Mouse (Mus musculus): ENCODE measurements around the gene Phb2. TPM values are rescaled to one million over a fixed set of nuclear protein-coding genes. Genes with fewer than 3 reads are reported as not detected.

The Phb2 gene
- polyA plus RNA-seq, 1 experiment = 193 TPM

GRCm38 (mm10) chr6:124750405-124750804, 38.3 kb downstream of the Phb2 start:
- Histone ChIP-seq H3K36me3 (ENCODE audit: control insufficient read depth, insufficient read depth, low read length) (0 out of 2 replicates have a peak, but pooled peaks cover 1% of the 10 kb centered on the region), H3K27me3 (replicated peaks; ENCODE audit: control insufficient read depth, insufficient read depth, low read length) (no peaks in the 10 kb centered on the region), H3K4me1 (ENCODE audit: control insufficient read depth, insufficient read depth, low read length) (peaks cover 13% of the 10 kb centered on the region), H3K4me3 (ENCODE audit: insufficient read depth, low read depth, low read length) (no peak overlapping the region), H3K27ac (ENCODE audit: insufficient read depth, low read depth, low read length) (no peak overlapping the region)
- TF ChIP-seq POLR2A (IDR thresholded peaks at IDR 0.05; ENCODE audit: low read depth, low read length) = no peak
- TF ChIP-seq CTCF (conservative IDR thresholded peaks at IDR 0.05; ENCODE audit: insufficient read depth, insufficient read length, low read depth, low read length) = no peak
- 84% methylated on average over 8 of the region's 8 CpGs for WGBS
- DNase-seq = no peak

GRCm38 (mm10) chr6:124753861-124754260, 41.7 kb downstream of the Phb2 start:
- Histone ChIP-seq H3K4me1 (ENCODE audit: control insufficient read depth, insufficient read depth, low read length) (peaks cover 22% of the 10 kb centered on the region), H3K4me3 (ENCODE audit: insufficient read depth, low read depth, low read length) (no peak overlapping the region), H3K27me3 (replicated peaks; ENCODE audit: control insufficient read depth, insufficient read depth, low read length) (no peaks in the 10 kb centered on the region), H3K36me3 (ENCODE audit: control insufficient read depth, insufficient read depth, low read length) (no peaks in the 10 kb centered on the region), H3K27ac (ENCODE audit: insufficient read depth, low read depth, low read length) (peak overlapping the region; percentile 40)
- no peak for TF ChIP-seq CTCF (conservative IDR thresholded peaks at IDR 0.05; ENCODE audit: insufficient read depth, insufficient read length, low read depth, low read length)
- no peak for TF ChIP-seq POLR2A (IDR thresholded peaks at IDR 0.05; ENCODE audit: low read depth, low read length)
- peak; percentile 47 for DNase-seq
- 56% methylated on average over 2 of the region's 2 CpGs for WGBS

GRCm38 (mm10) chr6:124755306-124755705, 43.2 kb downstream of the Phb2 start:
- DNase-seq = no peak
- peaks cover 22% of the 10 kb centered on the region for H3K4me1 ChIP-seq (ENCODE audit: control insufficient read depth, insufficient read depth, low read length)
- no peaks in the 10 kb centered on the region for H3K27me3 ChIP-seq (replicated peaks; ENCODE audit: control insufficient read depth, insufficient read depth, low read length)
- peak overlapping the region; percentile 79 for H3K27ac ChIP-seq (ENCODE audit: insufficient read depth, low read depth, low read length)
- 3% methylated on average over 3 of the region's 3 CpGs for WGBS
- no peaks in the 10 kb centered on the region for H3K36me3 ChIP-seq (ENCODE audit: control insufficient read depth, insufficient read depth, low read length)
- no peak for TF ChIP-seq POLR2A (IDR thresholded peaks at IDR 0.05; ENCODE audit: low read depth, low read length)
- TF ChIP-seq CTCF (conservative IDR thresholded peaks at IDR 0.05; ENCODE audit: insufficient read depth, insufficient read length, low read depth, low read length) = no peak
- peak overlapping the region; percentile 91 for H3K4me3 ChIP-seq (ENCODE audit: insufficient read depth, low read depth, low read length)

GRCm38 (mm10) chr6:124755831-124756595, 43.9 kb downstream of the Phb2 start, which contains the start of the genes Gm45234 and Atn1:
Gm45234 (minus strand) TSS chr6:124756021.
Atn1 (minus strand) TSS chr6:124756524.
- peak within 1 kb of the TSS; percentile 89 for H3K27ac ChIP-seq (ENCODE audit: insufficient read depth, low read depth, low read length)
- peak within 1 kb of the TSS; percentile 91 for H3K4me3 ChIP-seq (ENCODE audit: insufficient read depth, low read depth, low read length)
- TF ChIP-seq POLR2A (IDR thresholded peaks at IDR 0.05; ENCODE audit: low read depth, low read length) (no peak), CTCF (conservative IDR thresholded peaks at IDR 0.05; ENCODE audit: insufficient read depth, insufficient read length, low read depth, low read length) (no peak)
- WGBS = under 1% methylated on average over 86 of the region's 100 CpGs
- no peaks in the 10 kb centered on the region for H3K36me3 ChIP-seq (ENCODE audit: control insufficient read depth, insufficient read depth, low read length)
- DNase-seq = peak; percentile 83
- peaks cover 22% of the 10 kb centered on the region for H3K4me1 ChIP-seq (ENCODE audit: control insufficient read depth, insufficient read depth, low read length)
- H3K27me3 ChIP-seq (replicated peaks; ENCODE audit: control insufficient read depth, insufficient read depth, low read length) = no peaks in the 10 kb centered on the region

DNA sequence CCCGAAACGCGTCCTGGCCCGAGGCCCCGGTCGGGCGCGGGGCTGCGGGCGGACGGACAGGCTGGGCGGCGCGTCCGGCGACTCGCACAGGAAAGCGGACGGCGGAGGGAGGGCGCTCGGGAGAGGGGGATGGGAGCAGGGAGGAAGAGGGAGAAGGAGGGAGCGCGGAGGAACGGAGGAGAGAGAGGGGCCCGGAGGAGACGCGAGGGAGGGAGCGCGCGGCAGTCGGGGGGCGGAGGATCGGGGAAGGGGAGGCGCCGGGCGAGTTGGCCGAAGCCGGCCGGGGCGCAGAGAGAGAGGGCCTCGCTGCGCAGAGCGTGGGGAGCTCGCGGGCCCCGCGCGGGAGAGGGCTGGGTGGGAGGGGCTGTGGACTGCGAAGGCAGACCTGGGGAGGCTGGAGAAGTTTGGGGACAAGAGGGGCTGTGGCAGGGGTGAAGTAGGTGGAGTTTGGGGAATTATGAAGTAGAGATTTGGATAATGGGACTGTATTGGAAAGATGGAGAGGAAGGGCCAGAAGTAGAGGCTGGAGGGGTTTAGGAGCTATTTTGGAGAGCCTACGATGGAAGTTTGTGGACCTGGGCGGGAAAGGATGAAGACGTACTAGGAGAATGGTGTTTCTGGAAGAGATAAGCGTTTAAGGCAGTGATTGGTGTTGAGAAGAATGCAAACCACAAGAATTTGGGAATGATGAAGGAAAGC, 44.7 kb downstream of the Phb2 start:
- DNase-seq = peak; percentile 89
- Histone ChIP-seq H3K4me3 (ENCODE audit: insufficient read depth, low read depth, low read length) (peak overlapping the region; percentile 91), H3K36me3 (ENCODE audit: control insufficient read depth, insufficient read depth, low read length) (no peaks in the 10 kb centered on the region), H3K27me3 (replicated peaks; ENCODE audit: control insufficient read depth, insufficient read depth, low read length) (no peaks in the 10 kb centered on the region), H3K27ac (ENCODE audit: insufficient read depth, low read depth, low read length) (peak overlapping the region; percentile 89), H3K4me1 (ENCODE audit: control insufficient read depth, insufficient read depth, low read length) (peaks cover 22% of the 10 kb centered on the region)
- whole genome bisulfite sequencing = 1% methylated on average over 48 of the region's 54 CpGs
- TF ChIP-seq CTCF (conservative IDR thresholded peaks at IDR 0.05; ENCODE audit: insufficient read depth, insufficient read length, low read depth, low read length) (no peak), POLR2A (IDR thresholded peaks at IDR 0.05; ENCODE audit: low read depth, low read length) (no peak)

DNA sequence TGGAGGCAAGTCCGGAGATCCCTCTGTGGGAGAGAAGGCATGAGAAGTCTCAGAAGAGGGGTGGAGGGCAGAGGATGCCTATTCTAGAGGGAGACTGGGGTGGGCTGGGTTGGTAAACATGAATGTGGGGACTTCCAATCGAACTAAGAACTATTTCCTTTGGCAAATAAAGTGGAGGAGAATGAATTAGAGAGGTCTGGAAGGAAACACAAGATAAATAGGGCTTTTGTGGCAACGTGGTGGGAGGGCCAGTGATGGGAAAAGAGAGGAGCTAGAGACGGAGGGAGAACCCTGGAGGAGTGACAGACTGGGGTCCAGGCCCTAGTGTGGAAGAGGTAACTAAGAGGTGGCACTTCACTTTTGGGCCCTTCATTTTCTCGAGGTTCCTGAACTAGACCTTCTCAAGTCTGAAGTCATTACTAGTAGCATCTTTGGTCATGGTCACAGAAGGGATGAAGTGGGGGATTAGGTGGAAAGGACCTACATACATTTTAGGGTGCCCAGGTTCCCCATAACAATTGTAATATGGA, 45.3 kb downstream of the Phb2 start:
- H3K27me3 ChIP-seq (replicated peaks; ENCODE audit: control insufficient read depth, insufficient read depth, low read length) = no peaks in the 10 kb centered on the region
- H3K36me3 ChIP-seq (ENCODE audit: control insufficient read depth, insufficient read depth, low read length) = no peaks in the 10 kb centered on the region
- peak overlapping the region; percentile 81 for H3K27ac ChIP-seq (ENCODE audit: insufficient read depth, low read depth, low read length)
- DNase-seq = no peak
- 25% methylated on average over 5 of the region's 5 CpGs for WGBS
- peaks cover 22% of the 10 kb centered on the region for H3K4me1 ChIP-seq (ENCODE audit: control insufficient read depth, insufficient read depth, low read length)
- TF ChIP-seq POLR2A (IDR thresholded peaks at IDR 0.05; ENCODE audit: low read depth, low read length) (no peak), CTCF (conservative IDR thresholded peaks at IDR 0.05; ENCODE audit: insufficient read depth, insufficient read length, low read depth, low read length) (no peak)
- peak overlapping the region; percentile 91 for H3K4me3 ChIP-seq (ENCODE audit: insufficient read depth, low read depth, low read length)

Data from kidney, adult 2 months (tissue).